Mouse (Mus musculus) testis, adult 2 months (tissue): ENCODE results near the gene Tshr.

Experiments used
- CTCF ChIP-seq: fragments of 200-500 bp; IDR thresholded peaks from 2 replicates; pipeline ENCODE4 v1.5.1; 2012; ENCODE audit warnings: low read depth, mild to moderate bottlenecking, inconsistent platforms, low read length, moderate library complexity; ENCODE audit not compliant: control insufficient read depth, insufficient read depth, insufficient replicate concordance
- POLR2A ChIP-seq: fragments of 200-500 bp; IDR thresholded peaks from 2 replicates; pipeline ENCODE4 v1.6.1; 2012; ENCODE audit warnings: low read depth, mild to moderate bottlenecking, inconsistent platforms, low read length, moderate library complexity; ENCODE audit not compliant: control insufficient read depth

GRCm38 (mm10) chr12:91415112-91415511, 30.7 kb downstream of the Tshr start:
- TF ChIP-seq POLR2A, result no peak
- no peak for TF ChIP-seq CTCF
